Mouse (Mus musculus) stomach, embryonic 16.5 days (tissue): Measurements from ENCODE around the gene Nrip1. TPM values are rescaled to one million over a fixed set of nuclear protein-coding genes. Genes with fewer than 3 reads are reported as not detected.

ENCODE experiments used
- ATAC-seq: fragments of 200-750 bp; cut with Nextera tagmentation; 2 replicates; pipeline ENCODE4 v1.8.0; 2017; ENCODE audit warnings: moderate number of reproducible peaks, moderate TSS enrichment; ENCODE audit not compliant: insufficient read depth, low FRiP score
- H3K27ac ChIP-seq: fragments of 300-500 bp; sonication (generic); 2 replicates; pipeline ENCODE4 v1.5.1; 2014; ENCODE audit warnings: low read length
- H3K27me3 ChIP-seq: fragments of 300-500 bp; sonication (generic); 2 replicates; pipeline ENCODE4 v1.6.1; 2014; ENCODE audit warnings: low read length, control low read depth, mixed read lengths; ENCODE audit not compliant: control insufficient read depth, insufficient read depth
- H3K36me3 ChIP-seq: fragments of 300-500 bp; sonication (generic); 2 replicates; pipeline ENCODE4 v1.6.1; 2014; ENCODE audit warnings: low read length; ENCODE audit not compliant: control insufficient read depth, insufficient read depth
- H3K4me1 ChIP-seq: fragments of 300-500 bp; sonication (generic); 2 replicates; pipeline ENCODE4 v1.6.1; 2014; ENCODE audit warnings: low read length, control low read depth, mixed read lengths; ENCODE audit not compliant: control insufficient read depth, insufficient read depth
- H3K4me2 ChIP-seq: fragments of 300-500 bp; sonication (generic); 2 replicates; pipeline ENCODE4 v1.6.1; 2014; ENCODE audit warnings: low read depth, low read length, mixed read lengths
- H3K4me3 ChIP-seq: fragments of 300-500 bp; sonication (generic); replicated peaks from 2 replicates; pipeline ENCODE4 v1.5.1; 2014; ENCODE audit warnings: mild to moderate bottlenecking, low read length
- H3K9ac ChIP-seq: fragments of 300-500 bp; sonication (generic); 2 replicates; pipeline ENCODE4 v1.6.1; 2014; ENCODE audit warnings: low read length
- H3K9me3 ChIP-seq: fragments of 300-500 bp; sonication (generic); replicated peaks from 2 replicates; pipeline ENCODE4 v1.6.1; 2016; ENCODE audit warnings: low read length, control low read depth; ENCODE audit not compliant: control insufficient read depth
- WGBS: fragments of 180-500 bp; shearing (Covaris S2); extraction: QIAGEN DNeasy Blood & Tissue Kit; methylation state at CpG from one replicate; pipeline ENCODE4 v1.1.7; 2014; 5-methylcytosine and 5-hydroxymethylcytosine counted together
- polyA plus RNA-seq: library from polyadenylated mRNA; unstranded; fragments of >200 nt; fragmentation: Nextera tagmentation; extraction: Ambion mirVana; gene quantifications from 2 replicates; pipeline ENCODE4 v1.2.1, GENCODE M21; 2015

The Nrip1 gene
- polyA plus RNA-seq: 34.6 and 34.8 TPM in 2 replicates

DNA sequence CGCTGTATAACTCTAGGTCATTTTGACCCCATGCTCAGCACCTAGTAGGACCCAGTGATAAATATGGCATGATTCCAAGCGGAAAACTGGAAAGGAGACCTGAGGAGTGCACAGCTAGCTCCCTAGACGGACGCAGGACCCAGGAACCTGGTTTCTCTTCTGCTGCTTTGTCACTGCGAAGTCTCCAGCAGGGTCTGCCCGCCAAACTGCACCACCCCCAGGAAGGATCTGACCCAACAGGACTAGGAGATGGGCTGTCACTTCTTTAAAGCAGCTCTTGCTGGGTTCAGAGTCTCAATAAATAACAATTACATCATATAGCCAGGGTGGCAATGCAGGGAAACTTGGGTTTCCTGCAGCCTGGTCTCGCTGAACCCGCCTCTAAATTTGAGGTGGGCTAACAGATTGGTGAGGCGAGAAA, at the start of gene Nrip1:
Gene Nrip1 (minus strand): TSS at position 157 of the 421 bp plus-strand sequence.
- H3K4me3 ChIP-seq: peak within 1 kb of the TSS; percentile 83
- WGBS: under 1% methylated on average over 9 of the region's 9 CpGs
- H3K9ac ChIP-seq: peak within 1 kb of the TSS; percentile 100
- H3K4me2 ChIP-seq: peak within 1 kb of the TSS; percentile 75
- H3K9me3 ChIP-seq: no peaks in the 10 kb centered on the region
- H3K4me1 ChIP-seq: peaks cover 21% of the 10 kb centered on the region; the same call in 1 of the 2 replicates
- ATAC-seq: peak; percentile 14; the same call in 1 of the 2 replicates
- H3K27ac ChIP-seq: peak within 1 kb of the TSS; percentile 98
- no peaks in the 10 kb centered on the region for H3K36me3 ChIP-seq
- H3K27me3 ChIP-seq: no peaks in the 10 kb centered on the region

DNA sequence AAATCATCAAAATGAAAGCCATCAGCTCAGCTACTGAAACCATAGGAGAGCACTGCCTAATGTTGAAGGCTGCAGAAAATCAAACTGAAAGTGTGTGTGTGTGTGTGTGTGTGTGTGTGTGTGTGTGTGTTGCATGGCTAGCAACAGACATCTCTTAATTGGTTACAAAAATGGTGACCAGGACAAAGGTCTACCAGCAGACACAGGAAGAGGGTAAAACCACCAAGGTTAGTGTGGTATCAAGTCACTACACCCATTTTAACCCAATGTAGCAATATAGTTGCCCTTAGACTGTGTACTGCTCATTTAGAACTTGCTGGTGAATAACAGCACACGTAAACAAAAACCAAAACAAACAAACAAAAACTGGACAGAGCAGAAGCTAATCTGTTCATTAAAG, 48.9 kb upstream of the Nrip1 start:
- H3K4me2 ChIP-seq: no peak overlapping the region
- H3K4me1 ChIP-seq: 0 out of 2 replicates have a peak, but pooled peaks cover 2% of the 10 kb centered on the region
- no peaks in the 10 kb centered on the region for H3K27me3 ChIP-seq
- no peaks in the 10 kb centered on the region for H3K36me3 ChIP-seq
- no peak overlapping the region for H3K4me3 ChIP-seq
- H3K9me3 ChIP-seq: no peaks in the 10 kb centered on the region
- WGBS: 88% methylated on average over 1 of the region's 1 CpGs
- ATAC-seq: no peak
- H3K27ac ChIP-seq: no peak overlapping the region
- H3K9ac ChIP-seq: no peak overlapping the region

DNA sequence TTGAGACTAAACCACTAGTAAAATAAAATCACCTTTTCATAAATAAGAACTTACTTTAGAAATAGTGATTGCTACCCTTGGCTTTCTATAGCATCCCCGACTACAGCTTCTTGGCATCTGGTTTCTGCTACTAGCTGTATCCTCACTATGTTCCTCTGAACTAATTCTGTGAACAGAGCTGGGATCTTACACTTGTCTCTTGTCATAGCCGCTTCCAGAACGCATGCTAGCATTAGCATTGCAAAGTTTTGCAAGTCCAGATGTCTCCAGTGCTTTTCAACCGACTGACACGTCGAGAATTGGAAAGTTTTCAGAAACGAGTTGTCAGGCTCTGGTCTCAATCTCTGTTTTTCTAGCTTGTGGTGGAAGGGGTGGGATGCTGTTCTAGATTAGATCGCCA, 46.2 kb upstream of the Nrip1 start:
- Histone ChIP-seq H3K27ac (no peak overlapping the region), H3K27me3 (no peaks in the 10 kb centered on the region), H3K9me3 (no peaks in the 10 kb centered on the region), H3K4me3 (no peak overlapping the region), H3K4me1 (0 out of 2 replicates have a peak, but pooled peaks cover 2% of the 10 kb centered on the region), H3K36me3 (no peaks in the 10 kb centered on the region), H3K4me2 (no peak overlapping the region), H3K9ac (no peak overlapping the region)
- 67% methylated on average over 8 of the region's 8 CpGs for WGBS
- ATAC-seq: no peak

DNA sequence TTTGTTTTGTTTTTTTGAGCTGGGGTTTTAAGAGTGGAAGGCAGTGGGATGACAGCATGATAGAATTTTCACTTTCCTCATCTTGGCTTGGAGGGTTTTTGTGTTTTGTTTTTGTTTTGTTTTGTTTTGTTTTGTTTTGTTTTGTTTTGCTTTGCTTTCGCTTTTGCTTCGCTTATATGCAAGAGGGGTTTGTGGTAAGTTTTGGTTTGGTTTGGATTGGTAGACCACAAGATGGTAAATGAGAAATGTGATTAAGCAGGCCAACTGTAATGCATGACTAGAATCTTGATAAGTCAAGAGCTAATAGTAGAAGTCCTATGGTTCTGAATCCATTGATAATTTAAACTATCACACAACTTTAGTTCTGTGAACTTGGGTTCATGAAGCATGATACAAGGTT, 42.9 kb upstream of the Nrip1 start:
- WGBS: 89% methylated on average over 2 of the region's 2 CpGs
- no peak overlapping the region for H3K4me3 ChIP-seq
- ATAC-seq: no peak
- H3K36me3 ChIP-seq: no peaks in the 10 kb centered on the region
- H3K4me1 ChIP-seq: 0 out of 2 replicates have a peak, but pooled peaks cover 2% of the 10 kb centered on the region
- H3K9ac ChIP-seq: no peak overlapping the region
- no peaks in the 10 kb centered on the region for H3K9me3 ChIP-seq
- H3K27me3 ChIP-seq: no peaks in the 10 kb centered on the region
- no peak overlapping the region for H3K27ac ChIP-seq
- H3K4me2 ChIP-seq: no peak overlapping the region

DNA sequence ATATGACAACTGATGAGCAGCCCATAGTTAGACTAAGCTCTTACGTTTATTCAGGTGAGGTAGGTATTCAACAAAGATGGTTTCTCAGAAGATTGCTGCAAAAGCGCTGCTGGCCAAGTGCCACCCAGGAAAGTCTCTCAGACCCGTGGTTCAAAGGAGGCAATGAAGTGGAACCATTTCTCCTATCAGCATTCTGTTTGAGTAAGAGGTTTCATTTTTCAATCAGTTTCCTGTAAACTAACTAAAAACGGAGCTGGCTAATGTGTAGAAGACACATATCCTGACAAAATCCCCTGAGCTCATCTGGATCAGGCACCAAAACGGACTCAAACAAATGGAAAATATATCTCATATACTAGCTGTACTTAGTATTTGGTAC, 42.4 kb upstream of the Nrip1 start:
- Histone ChIP-seq H3K4me1 (0 out of 2 replicates have a peak, but pooled peaks cover 2% of the 10 kb centered on the region), H3K27ac (no peak overlapping the region), H3K4me3 (no peak overlapping the region), H3K9ac (no peak overlapping the region), H3K27me3 (no peaks in the 10 kb centered on the region), H3K9me3 (no peaks in the 10 kb centered on the region), H3K4me2 (no peak overlapping the region), H3K36me3 (no peaks in the 10 kb centered on the region)
- ATAC-seq: no peak
- 57% methylated on average over 5 of the region's 5 CpGs for whole genome bisulfite sequencing

DNA sequence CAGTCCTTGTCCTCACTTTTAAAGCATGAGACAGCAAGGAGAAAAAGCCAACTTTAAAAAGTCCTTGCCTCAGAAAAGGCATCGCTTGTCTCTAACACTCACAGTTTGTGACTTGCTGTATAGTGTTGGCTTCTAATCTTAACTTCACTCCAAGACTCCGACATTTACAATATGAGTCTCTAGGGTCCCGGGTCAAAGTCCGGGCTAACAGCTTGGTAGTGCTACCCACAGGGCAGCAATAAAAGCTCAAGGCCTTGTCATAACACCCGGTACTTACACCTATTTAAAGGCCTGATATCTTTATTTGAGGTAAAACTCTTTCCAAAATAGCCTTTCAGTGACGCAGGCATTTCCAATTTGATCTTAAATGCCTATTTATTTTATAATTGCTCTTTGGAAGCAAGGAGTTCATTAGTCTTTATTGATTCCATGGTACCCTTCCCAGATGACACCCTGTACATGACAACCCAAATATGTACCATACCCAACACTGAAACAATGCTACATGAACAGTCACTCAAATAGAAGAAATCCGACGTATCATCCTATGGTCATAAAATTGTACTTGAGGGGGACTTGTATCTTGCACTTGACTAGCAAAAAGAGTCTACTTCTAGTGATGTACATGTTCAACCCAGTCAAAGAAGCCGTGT, 41.9 kb upstream of the Nrip1 start:
- 81% methylated on average over 9 of the region's 9 CpGs for whole genome bisulfite sequencing
- H3K9ac ChIP-seq: no peak overlapping the region
- 0 out of 2 replicates have a peak, but pooled peaks cover 2% of the 10 kb centered on the region for H3K4me1 ChIP-seq
- H3K4me2 ChIP-seq: no peak overlapping the region
- H3K9me3 ChIP-seq: no peaks in the 10 kb centered on the region
- no peaks in the 10 kb centered on the region for H3K27me3 ChIP-seq
- ATAC-seq: no peak
- no peak overlapping the region for H3K4me3 ChIP-seq
- H3K27ac ChIP-seq: no peak overlapping the region
- H3K36me3 ChIP-seq: no peaks in the 10 kb centered on the region

DNA sequence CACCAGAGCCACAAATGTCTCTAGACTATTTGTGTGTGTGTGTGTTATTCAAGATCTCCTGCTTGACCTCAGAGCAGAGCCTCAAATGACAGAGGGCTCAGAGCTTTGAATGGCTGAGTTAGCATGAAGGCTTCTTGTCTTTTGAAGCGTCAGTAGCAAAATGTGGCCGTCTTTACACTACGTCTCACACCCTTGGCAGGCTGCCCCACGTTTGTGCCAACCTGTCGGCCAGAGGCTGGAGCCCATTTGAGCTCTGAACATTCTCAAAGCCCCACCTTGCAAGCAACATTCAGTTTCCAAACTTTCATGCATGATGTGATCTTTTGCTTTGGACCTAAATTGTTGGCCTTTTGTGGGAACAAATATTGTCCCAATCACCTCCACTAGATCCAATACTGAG, 40.9 kb upstream of the Nrip1 start:
- H3K27me3 ChIP-seq: no peaks in the 10 kb centered on the region
- WGBS: 77% methylated on average over 5 of the region's 5 CpGs
- H3K9ac ChIP-seq: no peak overlapping the region
- no peak overlapping the region for H3K4me3 ChIP-seq
- 0 out of 2 replicates have a peak, but pooled peaks cover under 1% of the 10 kb centered on the region for H3K4me1 ChIP-seq
- no peak overlapping the region for H3K4me2 ChIP-seq
- no peaks in the 10 kb centered on the region for H3K9me3 ChIP-seq
- ATAC-seq: no peak
- H3K27ac ChIP-seq: no peak overlapping the region
- H3K36me3 ChIP-seq: no peaks in the 10 kb centered on the region

DNA sequence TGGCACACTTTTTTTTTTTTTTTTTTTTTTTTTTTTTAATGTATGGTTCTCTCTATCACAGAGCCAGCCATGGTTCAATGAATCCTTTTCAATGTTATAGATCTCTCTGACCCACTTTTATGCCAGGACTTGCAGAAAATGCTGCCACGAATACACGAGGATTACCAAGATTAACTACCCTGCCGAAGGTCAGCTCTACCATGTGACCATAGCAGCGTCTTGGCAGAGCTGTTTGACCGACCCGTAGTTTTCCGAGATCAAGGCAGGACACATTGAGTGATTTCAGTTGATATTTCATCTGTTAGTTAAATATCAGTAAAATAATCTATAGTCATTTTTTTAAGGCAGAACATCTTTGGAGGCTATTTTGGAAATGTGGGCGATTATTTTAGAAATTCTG, 40.0 kb upstream of the Nrip1 start:
- Histone ChIP-seq H3K4me1 (0 out of 2 replicates have a peak, but pooled peaks cover 4% of the 10 kb centered on the region), H3K27me3 (no peaks in the 10 kb centered on the region), H3K9ac (no peak overlapping the region), H3K4me3 (no peak overlapping the region), H3K9me3 (no peaks in the 10 kb centered on the region), H3K36me3 (no peaks in the 10 kb centered on the region), H3K27ac (no peak overlapping the region), H3K4me2 (no peak overlapping the region)
- 86% methylated on average over 8 of the region's 8 CpGs for WGBS
- ATAC-seq: no peak

DNA sequence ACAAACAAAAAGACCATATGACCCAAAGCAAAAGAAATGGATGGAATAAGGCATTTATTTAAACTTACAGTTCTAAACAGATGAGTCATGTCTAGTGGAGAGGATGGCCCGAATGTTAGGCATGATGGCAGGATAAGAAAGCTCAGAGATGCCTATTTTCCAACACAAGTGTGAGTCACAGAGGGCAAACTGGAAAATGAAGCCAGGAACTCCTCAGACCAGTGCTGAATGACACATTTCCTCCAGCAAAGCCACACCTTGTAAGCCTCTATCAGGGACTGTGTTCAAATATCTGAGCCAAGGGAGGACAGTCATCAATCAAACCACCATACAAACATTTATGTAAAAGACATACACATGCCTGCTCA, 35.7 kb upstream of the Nrip1 start:
- ATAC-seq: no peak; the same call in 1 of the 2 replicates
- Histone ChIP-seq H3K4me2 (no peak overlapping the region), H3K9me3 (no peaks in the 10 kb centered on the region), H3K27ac (no peak overlapping the region), H3K9ac (no peak overlapping the region), H3K27me3 (no peaks in the 10 kb centered on the region), H3K36me3 (no peaks in the 10 kb centered on the region), H3K4me1 (peaks cover 10% of the 10 kb centered on the region; the same call in 1 of the 2 replicates), H3K4me3 (no peak overlapping the region)
- WGBS: 9% methylated on average over 1 of the region's 1 CpGs
